Mouse (Mus musculus) embryonic facial prominence, embryonic 11.5 days (tissue): ENCODE results near the gene Macrod1. TPM values are rescaled to one million over a fixed set of nuclear protein-coding genes. Genes with fewer than 3 reads are reported as not detected.
A peak's percentile ranks its signal among the peaks of the same experiment; 100 is the strongest.

Experiments
- ATAC-seq: fragments of 200-750 bp; cut with Nextera tagmentation; replicated peaks from 2 replicates; pipeline ENCODE4 v1.8.0; 2017; ENCODE audit warnings: low read depth; ENCODE audit not compliant: insufficient number of reproducible peaks, low FRiP score, low TSS enrichment
- DNase-seq: peaks from one replicate; pipeline ENCODE4 v3.0.0-alpha.2; 2015; ENCODE audit warnings: low spot score
- H3K27ac ChIP-seq: fragments of 300-500 bp; sonication (generic); replicated peaks from 2 replicates; pipeline ENCODE4 v1.5.1; 2014; ENCODE audit warnings: mild to moderate bottlenecking, low read depth, low read length, control low read depth
- H3K27me3 ChIP-seq: fragments of 300-500 bp; sonication (generic); 2 replicates; pipeline ENCODE4 v1.6.1; 2014; ENCODE audit warnings: mild to moderate bottlenecking, low read length, moderate library complexity, mixed read lengths; ENCODE audit not compliant: control insufficient read depth, insufficient read depth
- H3K36me3 ChIP-seq: fragments of 300-500 bp; sonication (generic); replicated peaks from 2 replicates; pipeline ENCODE4 v1.6.1; 2014; ENCODE audit warnings: low read depth, mild to moderate bottlenecking, low read length, moderate library complexity, mixed read lengths; ENCODE audit not compliant: control insufficient read depth, insufficient read depth
- H3K4me1 ChIP-seq: fragments of 300-500 bp; sonication (generic); 2 replicates; pipeline ENCODE4 v1.6.1; 2014; ENCODE audit warnings: low read length, mixed read lengths; ENCODE audit not compliant: control insufficient read depth, insufficient read depth
- H3K4me2 ChIP-seq: fragments of 300-500 bp; sonication (generic); 2 replicates; pipeline ENCODE4 v1.6.1; 2014; ENCODE audit warnings: low read depth, mild to moderate bottlenecking, control low read depth, low read length, moderate library complexity
- H3K4me3 ChIP-seq: fragments of 300-500 bp; sonication (generic); 2 replicates; pipeline ENCODE4 v1.5.1; 2014; ENCODE audit warnings: low read depth, low read length, control low read depth
- H3K9ac ChIP-seq: fragments of 300-500 bp; sonication (generic); replicated peaks from 2 replicates; pipeline ENCODE4 v1.6.1; 2014; ENCODE audit warnings: mild to moderate bottlenecking, control low read depth, low read length
- H3K9me3 ChIP-seq: fragments of 300-500 bp; sonication (generic); replicated peaks from 2 replicates; pipeline ENCODE4 v1.6.1; 2016; ENCODE audit warnings: mild to moderate bottlenecking, low read length, inconsistent platforms, mixed read lengths; ENCODE audit not compliant: control insufficient read depth
- WGBS: fragments of 180-500 bp; shearing (Covaris S2); extraction: QIAGEN DNeasy Blood & Tissue Kit; methylation state at CpG from one replicate; pipeline ENCODE4 v1.1.7; 2014; 5-methylcytosine and 5-hydroxymethylcytosine counted together
- polyA plus RNA-seq: library from polyadenylated mRNA; unstranded; fragments of >200 nt; fragmentation: Nextera tagmentation; extraction: Ambion mirVana; gene quantifications from 2 replicates; pipeline ENCODE4 v1.2.1, GENCODE M21; 2014

Gene Macrod1
- polyA plus RNA-seq, 1 experiment from 2014 or later, result 6.9 TPM

DNA sequence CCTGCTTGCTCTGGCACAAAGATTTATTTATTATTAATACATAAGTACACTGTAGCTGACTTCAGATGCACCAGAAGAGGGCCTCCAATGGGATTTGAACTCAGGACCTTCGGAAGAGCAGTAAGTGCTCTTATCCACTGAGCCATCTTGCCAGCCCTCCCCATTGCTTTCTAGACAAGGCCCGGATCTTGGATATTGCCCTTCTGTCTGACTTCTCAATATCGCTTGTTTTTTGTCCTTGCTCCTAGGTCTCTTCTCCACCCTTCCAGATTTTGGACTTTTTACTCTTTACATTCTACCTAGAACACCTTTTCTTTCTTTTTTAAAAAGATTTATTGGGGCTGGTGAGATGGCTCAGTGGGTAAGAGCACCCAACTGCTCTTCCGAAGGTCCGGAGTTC lies 162.1 kb downstream of the Macrod1 start:
- Histone ChIP-seq H3K9me3 (no peaks in the 10 kb centered on the region), H3K9ac (no peak overlapping the region), H3K4me1 (no peaks in the 10 kb centered on the region; the same call in 1 of the 2 replicates), H3K27me3 (no peaks in the 10 kb centered on the region), H3K4me3 (no peak overlapping the region), H3K27ac (no peak overlapping the region), H3K4me2 (no peak overlapping the region), H3K36me3 (peaks cover 4% of the 10 kb centered on the region; the same call in 1 of the 2 replicates)
- 94% methylated on average over 5 of the region's 5 CpGs for WGBS
- ATAC-seq (no peak), DNase-seq (no peak)

DNA sequence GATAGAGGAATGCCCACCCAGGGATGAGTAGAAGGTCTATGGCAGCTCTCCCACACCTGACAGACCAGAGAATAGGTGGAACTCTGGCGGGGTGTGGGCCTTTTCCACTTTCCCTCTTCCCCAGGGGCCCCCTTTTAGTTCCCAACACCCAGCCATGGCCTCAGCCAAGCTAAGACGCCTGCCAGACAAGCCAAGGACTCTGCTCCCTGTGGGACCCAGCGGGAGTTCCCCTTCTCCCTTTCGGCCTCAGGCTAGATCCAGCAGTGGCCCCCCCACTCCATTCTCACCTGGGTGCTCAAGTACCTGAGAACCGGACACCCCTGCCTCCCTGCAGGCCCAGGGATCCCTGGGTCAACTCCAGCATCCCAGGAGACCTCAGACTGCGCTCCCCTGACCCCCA lies 165.6 kb downstream of the Macrod1 start:
- DNase-seq, result no peak
- Histone ChIP-seq H3K9ac (no peak overlapping the region), H3K27ac (no peak overlapping the region), H3K36me3 (peaks cover under 1% of the 10 kb centered on the region), H3K4me1 (no peaks in the 10 kb centered on the region), H3K4me3 (no peak overlapping the region), H3K4me2 (no peak overlapping the region), H3K27me3 (no peaks in the 10 kb centered on the region), H3K9me3 (no peaks in the 10 kb centered on the region)
- WGBS, result 84% methylated on average over 6 of the region's 6 CpGs
- no peak for ATAC-seq

DNA sequence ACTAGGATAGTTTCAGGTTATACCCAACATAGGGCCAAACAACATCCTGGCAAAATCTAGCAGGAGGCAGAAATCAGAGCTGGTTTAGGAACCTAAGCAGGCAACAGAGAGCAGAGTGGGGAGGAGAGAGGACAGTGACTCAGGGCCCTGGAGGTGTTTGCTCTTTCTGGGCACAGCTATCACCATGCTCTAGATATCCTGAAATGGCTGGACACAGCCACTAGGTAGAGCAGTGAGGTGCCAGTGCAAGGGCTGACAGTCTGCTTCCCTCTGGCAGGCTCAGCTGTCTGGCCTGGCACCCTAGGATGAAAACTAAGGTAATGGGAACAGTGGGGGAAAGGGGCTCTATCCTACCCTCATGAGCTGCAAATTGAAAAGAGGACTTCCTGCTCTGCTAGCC lies 166.9 kb downstream of the Macrod1 start:
- H3K27ac ChIP-seq, result no peak overlapping the region
- H3K9me3 ChIP-seq, result no peaks in the 10 kb centered on the region
- no peak overlapping the region for H3K4me3 ChIP-seq
- H3K4me2 ChIP-seq, result no peak overlapping the region
- no peaks in the 10 kb centered on the region for H3K4me1 ChIP-seq
- DNase-seq (no peak), ATAC-seq (no peak)
- H3K27me3 ChIP-seq, result no peaks in the 10 kb centered on the region
- H3K9ac ChIP-seq, result no peak overlapping the region
- H3K36me3 ChIP-seq, result peaks cover 8% of the 10 kb centered on the region

DNA sequence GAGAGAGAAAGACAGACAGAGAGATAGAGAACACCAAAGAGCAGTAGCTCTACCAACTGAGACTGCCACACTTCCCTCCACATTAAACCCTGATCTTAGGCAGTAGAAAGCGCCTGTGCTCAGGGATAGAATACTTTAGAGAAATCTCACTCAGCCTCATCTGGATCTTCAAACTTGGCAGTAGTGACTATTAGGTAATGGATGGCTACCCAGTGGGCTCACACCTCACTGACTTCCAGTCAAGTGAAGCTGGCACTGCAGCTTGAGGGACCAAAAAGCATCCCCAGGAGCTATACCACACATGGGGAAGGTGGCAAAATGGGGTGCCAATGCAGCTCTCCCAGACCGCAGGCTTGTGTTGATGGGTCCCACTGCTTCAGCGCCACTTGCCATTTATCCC lies 167.6 kb downstream of the Macrod1 start:
- Histone ChIP-seq H3K9ac (no peak overlapping the region), H3K27me3 (no peaks in the 10 kb centered on the region), H3K4me1 (no peaks in the 10 kb centered on the region), H3K36me3 (peaks cover 8% of the 10 kb centered on the region), H3K4me2 (no peak overlapping the region), H3K4me3 (no peak overlapping the region), H3K9me3 (no peaks in the 10 kb centered on the region), H3K27ac (no peak overlapping the region)
- 88% methylated on average over 3 of the region's 3 CpGs for WGBS
- no peak for ATAC-seq
- no peak for DNase-seq

DNA sequence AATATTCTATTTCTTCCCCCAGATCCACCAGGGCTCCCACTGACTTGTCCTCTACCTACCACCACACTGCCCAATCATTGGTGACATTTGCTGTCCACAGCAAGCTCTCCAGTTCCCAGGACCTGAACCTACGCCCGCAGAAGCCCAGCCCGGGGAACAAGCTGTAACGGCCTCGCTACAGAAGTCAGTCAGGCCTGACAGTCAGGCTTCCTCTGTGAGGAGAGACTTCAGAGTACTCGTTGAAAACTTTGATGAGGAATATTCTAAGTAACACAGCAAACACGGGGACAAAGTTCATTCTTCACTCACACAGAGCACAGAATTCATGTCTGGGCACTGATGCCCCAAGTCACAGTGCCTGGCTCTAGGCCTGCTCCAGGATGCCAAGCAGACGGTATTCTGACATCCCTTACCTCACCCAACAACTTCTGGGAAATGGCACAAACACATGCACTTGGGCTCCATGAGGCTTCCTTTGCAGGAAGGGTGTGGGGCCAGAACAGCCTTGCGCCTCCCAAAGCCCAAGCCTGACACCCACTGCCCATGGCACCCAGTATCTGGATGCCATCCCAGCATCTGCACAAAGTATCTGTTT lies 168.6 kb downstream of the Macrod1 start:
- Histone ChIP-seq H3K36me3 (peaks cover 8% of the 10 kb centered on the region), H3K27me3 (no peaks in the 10 kb centered on the region), H3K4me1 (no peaks in the 10 kb centered on the region), H3K9me3 (no peaks in the 10 kb centered on the region), H3K4me2 (no peak overlapping the region), H3K27ac (no peak overlapping the region), H3K4me3 (no peak overlapping the region), H3K9ac (no peak overlapping the region)
- DNase-seq (no peak), ATAC-seq (no peak)
- 85% methylated on average over 9 of the region's 9 CpGs for WGBS

DNA sequence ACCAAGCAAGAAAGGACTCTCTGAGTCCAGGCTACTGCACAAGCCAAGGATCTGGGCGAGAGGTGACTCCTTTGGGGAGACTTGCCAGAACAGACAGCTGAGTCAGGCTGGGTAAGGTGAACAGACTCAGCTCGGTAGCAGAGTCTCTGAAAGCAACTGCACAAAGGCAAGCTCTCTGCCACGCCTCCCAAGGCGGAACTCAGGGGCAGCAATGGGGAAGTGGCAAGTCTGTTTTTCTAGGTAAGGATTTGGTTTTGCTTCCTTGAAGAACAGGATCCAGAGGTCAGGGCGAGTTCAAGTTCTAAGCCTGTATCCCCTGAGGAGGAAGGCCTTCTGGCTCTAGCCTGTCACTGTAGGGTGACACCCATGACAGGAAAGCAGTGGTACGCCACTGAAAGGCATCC lies 169.9 kb downstream of the Macrod1 start:
- Histone ChIP-seq H3K4me3 (no peak overlapping the region), H3K9ac (no peak overlapping the region), H3K4me1 (no peaks in the 10 kb centered on the region), H3K36me3 (peaks cover 8% of the 10 kb centered on the region), H3K9me3 (no peaks in the 10 kb centered on the region), H3K4me2 (no peak overlapping the region), H3K27ac (no peak overlapping the region), H3K27me3 (no peaks in the 10 kb centered on the region)
- 89% methylated on average over 6 of the region's 6 CpGs for WGBS
- ATAC-seq (no peak), DNase-seq (no peak)

DNA sequence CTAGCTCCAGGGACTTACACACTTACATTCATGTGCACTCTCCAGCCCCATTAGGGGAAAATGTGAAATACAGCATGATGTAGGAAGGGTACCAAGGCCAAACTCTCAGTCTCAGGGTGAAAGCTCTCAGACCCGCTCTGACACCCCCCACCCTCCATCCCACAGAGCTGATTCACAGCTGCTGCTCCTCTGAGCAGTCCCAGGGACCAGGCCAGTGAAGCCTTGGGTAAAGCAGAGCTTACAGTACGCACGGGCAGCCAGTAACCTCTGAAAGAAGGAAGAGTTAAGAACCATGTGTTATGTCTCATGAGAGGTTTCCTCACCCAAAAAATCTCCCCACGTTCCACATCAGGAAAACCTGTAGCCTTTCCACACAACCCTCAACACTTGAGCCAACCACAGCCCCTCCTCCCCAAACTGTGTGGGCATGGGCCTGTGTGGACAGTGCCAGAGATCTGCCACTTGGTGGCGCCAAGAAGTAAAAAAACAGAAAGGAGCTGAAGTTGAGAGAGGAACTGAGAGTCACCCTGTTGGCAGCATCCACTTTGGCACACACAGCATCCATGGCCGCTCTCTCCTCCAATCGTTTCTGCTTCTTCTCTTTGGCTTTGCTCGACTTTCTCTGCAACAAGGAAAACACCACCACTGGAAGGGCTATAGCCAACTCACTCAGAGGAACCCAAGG lies 178.1 kb downstream of the Macrod1 start:
- no peaks in the 10 kb centered on the region for H3K27me3 ChIP-seq
- H3K36me3 ChIP-seq, result peaks cover 4% of the 10 kb centered on the region
- no peak overlapping the region for H3K4me2 ChIP-seq
- no peak overlapping the region for H3K4me3 ChIP-seq
- no peak overlapping the region for H3K9ac ChIP-seq
- WGBS, result 65% methylated on average over 8 of the region's 8 CpGs
- no peak overlapping the region for H3K27ac ChIP-seq
- DNase-seq, result peak; percentile 79
- no peaks in the 10 kb centered on the region for H3K4me1 ChIP-seq
- H3K9me3 ChIP-seq, result no peaks in the 10 kb centered on the region
- 0 out of 2 replicates have a peak, but pooled peaks have one; percentile 60 for ATAC-seq

DNA sequence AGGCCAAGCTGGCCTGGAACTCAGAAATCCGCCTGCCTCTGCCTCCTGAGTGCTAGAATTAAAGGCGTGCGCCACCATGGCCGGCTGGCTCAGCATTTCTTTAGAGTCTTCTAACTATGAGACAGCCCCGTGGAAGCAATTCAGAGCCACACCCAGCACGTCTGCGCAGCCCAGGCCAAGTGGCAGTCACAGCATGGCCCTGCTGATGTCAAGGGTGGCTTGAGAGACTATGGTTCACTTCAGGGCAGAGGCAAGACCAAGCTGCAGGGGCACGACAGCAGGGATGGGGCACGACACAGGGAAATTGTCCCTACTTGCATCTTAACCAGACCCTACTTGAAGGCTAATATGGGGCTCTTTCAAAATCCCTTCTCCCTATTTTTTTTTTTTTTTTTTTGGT lies 178.9 kb downstream of the Macrod1 start:
- no peak overlapping the region for H3K4me2 ChIP-seq
- no peaks in the 10 kb centered on the region for H3K9me3 ChIP-seq
- ATAC-seq (no peak), DNase-seq (no peak)
- H3K27me3 ChIP-seq, result no peaks in the 10 kb centered on the region
- H3K27ac ChIP-seq, result no peak overlapping the region
- H3K9ac ChIP-seq, result no peak overlapping the region
- no peak overlapping the region for H3K4me3 ChIP-seq
- WGBS, result 89% methylated on average over 9 of the region's 9 CpGs
- peaks cover 4% of the 10 kb centered on the region for H3K36me3 ChIP-seq
- no peaks in the 10 kb centered on the region; the same call in 1 of the 2 replicates for H3K4me1 ChIP-seq
